Mouse (Mus musculus) CD4-positive naive resting alpha-beta T cell, adult 76 days (primary cell): ENCODE measurements around the gene Usp50. TPM values are rescaled to one million over a fixed set of nuclear protein-coding genes. Genes with fewer than 3 reads are reported as not detected.

Experiments used
- total RNA-seq: library from RNA; stranded (reverse); gene quantifications from one replicate; pipeline ENCODE4 v1.2.4, GENCODE M21; 2023

Usp50 gene
- not detected for total RNA-seq

DNA sequence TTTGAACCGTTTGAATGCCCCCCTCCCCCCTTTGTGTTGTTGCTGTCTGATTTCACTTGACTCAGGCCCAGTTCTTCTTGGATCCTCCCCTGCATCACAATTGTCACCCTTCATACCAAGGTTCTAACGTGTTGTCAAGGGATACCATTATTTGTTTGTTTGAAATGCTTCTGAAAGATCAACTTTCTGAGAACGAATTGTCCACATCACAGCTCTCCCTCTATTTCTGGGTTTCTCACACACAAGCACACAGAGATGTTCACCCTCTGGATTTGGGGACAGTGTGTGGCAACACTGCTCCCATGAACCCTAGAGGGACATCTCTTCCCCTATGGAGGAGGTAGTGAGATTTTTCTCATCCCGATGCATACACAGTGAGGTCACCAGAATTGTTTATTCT, at the start of gene Usp50:
Usp50 (minus strand) TSS at position 101 of the 400 bp plus-strand sequence.

DNA sequence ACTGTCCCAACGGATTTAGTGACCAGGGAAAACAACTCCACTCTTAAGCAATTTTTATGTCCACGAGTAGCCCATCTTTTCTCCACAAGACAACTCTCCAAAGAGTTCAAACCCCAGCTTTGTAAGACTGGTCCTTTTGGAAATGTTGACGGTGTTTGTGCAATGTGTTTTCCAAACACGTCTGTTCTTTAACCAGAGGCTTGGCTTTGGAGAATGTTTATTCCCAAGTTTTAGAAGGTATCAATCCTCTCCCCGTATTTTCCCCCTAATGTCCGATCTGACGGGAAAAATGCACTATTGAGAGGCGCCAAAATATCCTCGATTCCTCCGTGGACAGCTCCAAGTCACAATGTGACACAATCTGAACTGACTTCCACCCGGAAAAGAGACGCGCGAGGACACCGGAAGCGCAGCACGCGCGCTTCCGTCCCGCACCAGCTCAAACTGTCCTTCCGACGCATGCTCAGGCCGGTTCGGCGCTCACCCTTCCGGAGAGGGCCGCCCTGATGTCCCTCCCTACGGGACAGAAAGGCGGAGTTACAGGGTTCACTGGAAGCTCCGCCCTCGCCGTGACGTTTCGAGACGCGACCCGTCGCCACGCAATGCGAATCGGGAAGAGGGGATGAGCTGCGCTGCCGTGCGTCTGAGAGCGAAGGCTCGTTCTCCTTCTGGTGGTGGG, 76.4 kb downstream of the Usp50 start, which contains the start of gene Usp8:
Usp8 (plus strand) TSS at position 570 of the 679 bp plus-strand sequence.

GRCm38 (mm10) chr2:126676122-126676515, 107.2 kb downstream of the Usp50 start, which contains the start of gene Gabpb1:
TSS of gene Gabpb1 (minus strand) at chr2:126676337.

Other genes with a start within 250 kb of the Usp50 start
- not detected for gene Slc27a2, start 231.1 kb downstream of the Usp50 start, total RNA-seq
- 2.1 TPM for gene Hdc, start 164.2 kb downstream of the Usp50 start, total RNA-seq
- 61.6 TPM for gene Gabpb1, start 107.1 kb downstream of the Usp50 start, total RNA-seq
- 39.5 TPM for gene Usp8, start 76.1 kb downstream of the Usp50 start, total RNA-seq
- gene Trpm7, start 92.8 kb upstream of the Usp50 start, total RNA-seq: 134 TPM
- gene Sppl2a, start 149.8 kb upstream of the Usp50 start, total RNA-seq: 62.8 TPM
- gene Ap4e1, start 225.2 kb upstream of the Usp50 start, total RNA-seq: 27.1 TPM